Mouse (Mus musculus) retina, postnatal 7 days (tissue): ENCODE measurements at regions not wholly inside any gene's neighbourhood (a gene's known extent, or its start where the extent isn't known, plus 50 kb on each side); places are given as distances from the start of the nearest gene placed in this dataset.
"Not testable (repeated sequence)": the region's sequence is repeated elsewhere in the genome, so short reads cannot be mapped to it uniquely, and the experiment has no call there.

Experiments used
- DNase-seq: peaks from one replicate; pipeline ENCODE4 v3.0.0-alpha.2; 2012; ENCODE audit warnings: low read depth, low spot score

DNA sequence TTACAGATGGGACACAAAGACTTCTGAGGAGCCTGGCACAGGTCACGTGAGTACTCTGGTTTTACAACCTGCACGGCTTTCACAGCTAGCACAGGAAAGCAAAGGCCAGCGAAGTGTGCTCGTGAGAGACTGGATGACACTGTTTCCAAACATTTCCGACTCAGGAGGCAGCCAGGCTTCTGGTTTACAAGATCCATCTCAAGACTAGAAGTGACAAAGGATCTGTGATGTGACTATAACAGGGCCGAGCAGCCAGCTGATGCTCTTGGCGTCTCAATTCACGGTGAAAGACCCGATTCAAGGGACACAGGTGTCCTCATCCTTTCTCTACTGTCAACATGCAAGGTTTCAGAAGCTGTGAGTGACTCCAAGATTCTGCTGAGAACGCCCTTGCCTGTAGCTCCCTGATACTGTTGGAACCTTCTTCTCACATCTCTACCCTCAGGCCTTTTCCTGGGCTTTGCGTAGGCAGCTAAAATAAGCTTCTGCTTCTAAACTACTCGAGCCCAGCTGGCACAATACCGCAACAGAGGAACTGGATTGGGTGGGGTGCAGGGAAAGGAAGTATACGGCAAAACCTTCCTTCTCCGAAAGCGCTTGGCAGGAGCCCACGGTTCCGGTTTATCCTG is 300.3 kb downstream of the Abcc12 start:
- DNase-seq, result no peak

GRCm38 (mm10) chr8:86275699-86276098 is 304.8 kb downstream of the Abcc12 start:
- no peak for DNase-seq

GRCm38 (mm10) chr8:86273811-86274210 is 306.7 kb downstream of the Abcc12 start:
- no peak for DNase-seq

DNA sequence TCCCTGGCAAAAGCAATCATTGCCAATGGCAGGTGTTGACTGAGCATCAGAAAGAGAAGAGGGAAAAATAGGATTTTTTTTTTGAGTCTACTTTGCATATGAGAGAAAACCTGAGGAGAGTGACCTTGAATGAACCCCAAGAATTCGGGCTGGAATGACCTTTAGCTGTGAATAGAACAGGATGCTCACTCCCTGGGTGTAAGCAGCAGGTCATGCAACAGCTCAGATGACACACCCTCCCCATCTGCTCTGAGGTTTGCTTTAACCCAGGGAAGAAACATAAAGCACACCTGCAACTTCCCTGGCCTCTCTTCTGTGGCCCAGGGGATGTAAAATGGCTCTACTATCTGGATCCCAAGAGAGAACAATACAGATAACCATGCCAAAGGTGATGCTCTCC is 307.9 kb downstream of the Abcc12 start:
- DNase-seq, result no peak

DNA sequence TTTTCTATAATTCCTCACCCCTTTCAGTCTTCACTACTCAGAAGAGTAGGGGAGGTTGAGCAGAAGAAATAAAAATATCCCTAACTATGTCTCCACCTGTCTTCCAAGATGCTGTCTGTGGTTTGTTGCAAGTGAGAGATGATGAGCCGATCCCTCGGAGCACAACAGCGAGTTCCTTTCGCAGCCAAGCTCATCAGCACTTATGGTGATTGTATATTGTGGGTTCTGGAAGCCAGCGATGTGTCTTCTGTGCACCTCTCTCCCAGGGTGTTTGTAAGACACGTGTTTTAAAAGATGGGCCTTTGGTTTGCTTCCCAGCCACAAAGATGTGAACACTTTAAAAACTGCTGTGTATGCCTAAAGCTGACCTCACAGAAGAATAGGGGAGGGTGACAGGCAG is 309.0 kb downstream of the Abcc12 start:
- no peak for DNase-seq

DNA sequence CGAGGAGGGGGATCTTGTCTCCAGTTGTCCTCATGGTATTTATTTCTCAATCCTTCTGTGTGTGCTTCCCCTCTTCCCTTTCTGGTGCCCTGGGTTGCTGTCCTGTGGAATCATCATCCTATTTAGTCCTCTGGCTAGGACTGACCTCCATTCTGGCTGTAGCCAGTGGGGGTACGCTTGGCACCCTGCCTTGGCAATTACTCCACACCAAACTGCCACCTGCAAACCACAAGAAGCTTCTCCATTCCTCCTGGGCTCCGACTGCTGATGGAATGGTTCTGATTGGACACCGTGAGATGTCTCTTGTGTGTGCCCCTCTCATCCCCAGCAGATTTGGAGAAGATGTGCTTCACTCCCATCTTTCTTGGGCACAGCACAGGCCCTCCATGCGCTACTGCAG is 322.5 kb downstream of the Abcc12 start:
- no peak for DNase-seq

GRCm38 (mm10) chr8:86255431-86255830 is 325.1 kb downstream of the Abcc12 start:
- DNase-seq, result no peak

GRCm38 (mm10) chr8:86254680-86255079 is 325.8 kb downstream of the Abcc12 start:
- no peak for DNase-seq

- DNase-seq, result no peak
Measured at GRCm38 (mm10) chr8:86252696-86253355, 327.7 kb downstream of the Abcc12 start.

- no peak for DNase-seq
Measured at GRCm38 (mm10) chr8:86234696-86235095, 345.8 kb downstream of the Abcc12 start.

GRCm38 (mm10) chr8:86231994-86232393 is 348.5 kb downstream of the Abcc12 start:
- DNase-seq, result not testable (repeated sequence)

GRCm38 (mm10) chr8:86224851-86225250 is 355.6 kb downstream of the Abcc12 start:
- DNase-seq, result no peak

- DNase-seq, result no peak
Measured at GRCm38 (mm10) chr8:86222715-86223114, 357.8 kb downstream of the Abcc12 start.

DNA sequence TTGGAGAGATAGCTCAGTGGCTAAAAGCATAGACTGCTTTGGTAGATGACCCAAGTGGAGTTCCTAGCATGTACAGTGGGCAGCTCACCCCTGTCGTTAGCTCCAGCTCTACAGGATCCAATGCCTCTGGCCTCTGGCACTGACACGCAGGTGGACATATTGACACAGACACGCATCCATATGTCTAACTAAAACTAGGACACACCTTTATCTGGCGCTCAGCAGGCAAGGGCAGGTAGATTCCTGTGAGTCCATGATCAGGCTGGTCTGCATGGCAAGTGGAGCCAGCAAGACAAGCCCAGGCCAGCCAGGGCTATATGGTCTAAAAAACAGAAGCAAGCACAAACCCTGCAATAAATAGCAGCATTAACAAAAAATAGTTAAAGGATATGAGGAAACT is 358.3 kb downstream of the Abcc12 start:
- DNase-seq, result no peak

DNA sequence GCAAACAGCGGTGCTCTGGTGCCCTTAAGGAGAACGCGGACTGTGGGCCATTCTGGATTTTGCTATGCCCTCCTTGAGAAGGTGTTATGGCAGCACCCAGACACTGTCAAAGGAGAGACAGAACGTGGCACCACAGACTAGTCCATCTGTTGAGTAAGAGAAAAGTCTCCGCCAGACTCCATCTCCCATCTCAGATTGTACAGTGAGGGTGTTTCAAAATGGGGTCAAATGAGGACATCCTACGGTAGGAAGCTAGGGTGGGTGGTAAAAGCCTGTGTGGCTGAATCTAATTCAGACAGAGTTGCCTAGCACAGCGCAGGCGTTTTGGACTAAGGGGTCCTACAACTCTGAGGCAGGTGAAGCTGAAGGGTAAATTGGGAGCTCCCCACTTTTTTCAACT is 366.1 kb downstream of the Abcc12 start:
- DNase-seq, result no peak

DNA sequence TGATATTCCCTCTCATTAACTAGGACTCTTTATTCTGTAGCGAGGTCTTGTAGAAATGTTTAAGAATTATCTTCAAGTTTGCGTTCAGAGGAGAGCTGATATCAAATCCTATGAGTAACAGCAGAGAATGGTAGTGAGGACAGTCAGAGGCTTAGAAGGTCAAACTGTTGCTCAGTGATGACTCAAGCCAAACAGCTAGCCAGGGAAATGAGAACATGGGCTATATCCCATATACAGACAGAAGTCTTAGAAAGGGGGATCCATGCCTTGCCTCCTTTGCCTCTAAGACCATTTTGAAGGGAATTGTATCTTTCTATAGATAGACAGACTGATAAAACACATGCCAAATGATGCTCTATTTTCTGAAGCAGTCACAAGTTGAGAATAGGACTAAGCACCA is 368.0 kb downstream of the Abcc12 start:
- DNase-seq, result no peak

DNA sequence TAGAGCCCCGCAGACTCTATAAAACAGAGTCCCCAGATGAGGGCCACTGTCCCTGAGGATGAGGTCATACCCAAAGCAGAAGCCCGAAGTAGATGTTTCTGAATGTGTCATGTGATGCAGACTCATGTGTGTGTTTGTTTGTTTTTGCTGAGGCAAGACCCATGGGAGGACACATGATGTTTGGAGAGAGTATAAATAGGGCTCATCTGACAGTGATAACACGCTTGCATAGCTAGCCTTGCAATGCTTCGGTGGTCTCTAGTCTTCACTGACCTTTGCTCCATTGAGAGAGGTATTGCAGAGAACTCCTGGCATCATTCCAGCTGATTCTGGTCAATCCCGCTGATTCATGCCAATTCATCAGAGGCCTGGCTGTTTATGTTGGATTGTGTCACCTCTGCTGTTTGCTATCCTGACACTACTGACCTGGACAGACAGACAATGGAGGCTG is 368.1 kb downstream of the Phkb start:
- DNase-seq, result no peak

DNA sequence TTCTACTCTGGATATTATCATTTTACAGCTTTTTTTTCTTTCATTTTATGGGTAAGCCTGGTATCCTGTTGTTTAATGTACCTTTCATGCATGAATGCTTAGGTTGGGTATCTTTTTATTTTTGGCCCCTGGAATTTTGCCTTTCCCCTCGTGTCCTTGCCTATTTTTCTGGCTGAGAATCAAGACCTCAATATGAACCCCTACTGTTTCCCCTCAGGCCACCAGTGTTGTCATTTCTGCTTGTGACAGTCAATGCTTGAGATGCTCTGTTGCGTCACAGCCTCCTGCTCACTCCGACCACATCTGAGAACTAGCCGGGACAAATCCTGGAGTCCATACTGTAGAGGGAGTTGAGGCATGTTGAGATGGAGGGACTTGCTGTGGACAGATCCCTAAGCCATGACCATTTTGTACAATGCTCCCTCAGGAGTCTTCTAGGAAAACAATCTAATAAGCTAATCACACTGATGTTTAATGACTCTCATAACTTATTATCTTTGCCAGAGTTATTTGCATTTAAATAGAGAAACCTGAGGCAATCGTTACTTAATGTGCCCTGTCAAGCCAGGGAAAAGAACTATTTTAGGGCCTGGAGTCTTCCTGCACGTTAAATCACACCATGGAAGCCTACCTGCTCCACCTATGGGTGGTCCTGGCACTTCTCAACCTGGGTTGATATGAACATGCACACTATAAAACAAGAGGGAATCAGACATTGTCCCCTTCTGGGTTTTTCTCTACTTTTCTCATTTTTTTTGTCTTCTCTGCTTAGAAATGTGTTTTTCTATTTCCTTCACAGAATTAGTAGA is 363.9 kb downstream of the Phkb start:
- DNase-seq, result no peak

DNA sequence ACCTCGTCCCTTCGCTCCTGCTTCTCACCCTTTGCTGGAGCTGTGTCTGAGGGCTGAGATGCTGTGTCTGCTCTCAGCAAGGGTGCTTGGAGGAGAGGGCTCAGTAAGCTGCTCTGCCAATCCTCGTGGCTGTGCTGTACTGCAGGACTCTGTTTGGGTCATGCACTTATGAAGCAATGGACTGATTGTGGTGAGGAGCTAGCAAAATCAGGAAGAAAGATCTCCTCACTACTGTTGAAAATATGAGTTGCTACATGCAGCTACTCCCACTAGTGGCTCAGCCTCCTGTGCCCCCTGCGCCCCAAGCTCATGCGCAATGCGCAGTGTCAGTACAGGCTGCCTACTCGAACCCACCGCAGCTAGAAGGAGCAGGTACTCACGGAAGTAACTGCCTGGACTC is 362.3 kb downstream of the Phkb start:
- DNase-seq, result no peak

DNA sequence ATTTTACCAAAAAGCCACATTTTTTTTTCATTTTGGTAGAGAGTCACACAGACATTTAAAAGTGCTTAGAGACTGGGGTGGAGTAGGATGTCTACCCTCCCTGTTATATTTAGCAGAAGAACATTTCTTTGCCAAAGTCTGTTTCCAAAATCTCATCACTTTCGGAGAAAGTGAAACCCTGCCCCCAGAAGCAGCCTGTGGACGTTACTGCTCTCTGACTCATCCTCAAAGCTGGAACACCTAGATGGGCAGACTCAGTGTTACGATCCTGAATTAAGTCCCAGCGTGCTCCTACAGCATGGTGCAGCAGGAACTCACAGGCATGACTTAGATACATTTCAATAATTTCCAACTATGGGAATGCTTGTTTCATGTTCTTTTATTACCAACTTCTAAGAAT is 361.1 kb downstream of the Phkb start:
- no peak for DNase-seq

DNA sequence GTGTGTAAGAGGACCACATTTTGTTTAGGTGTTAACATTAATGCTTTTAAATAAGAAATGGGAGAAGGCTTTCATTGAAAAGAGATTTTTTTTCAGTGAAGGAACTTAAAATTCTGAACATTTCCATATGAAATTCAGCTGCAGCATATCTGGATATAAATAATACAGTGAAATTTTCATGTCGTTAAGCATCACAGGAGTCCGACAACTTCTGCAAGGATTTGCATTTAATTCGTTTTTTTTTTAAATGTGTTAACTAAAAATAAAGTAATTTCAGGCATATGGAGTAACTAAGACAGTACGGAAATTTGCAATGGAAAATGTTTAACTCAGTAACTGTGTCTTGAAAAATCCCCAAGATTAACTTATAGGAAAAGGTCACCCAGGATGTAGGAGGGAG is 351.5 kb downstream of the Phkb start:
- DNase-seq, result no peak

DNA sequence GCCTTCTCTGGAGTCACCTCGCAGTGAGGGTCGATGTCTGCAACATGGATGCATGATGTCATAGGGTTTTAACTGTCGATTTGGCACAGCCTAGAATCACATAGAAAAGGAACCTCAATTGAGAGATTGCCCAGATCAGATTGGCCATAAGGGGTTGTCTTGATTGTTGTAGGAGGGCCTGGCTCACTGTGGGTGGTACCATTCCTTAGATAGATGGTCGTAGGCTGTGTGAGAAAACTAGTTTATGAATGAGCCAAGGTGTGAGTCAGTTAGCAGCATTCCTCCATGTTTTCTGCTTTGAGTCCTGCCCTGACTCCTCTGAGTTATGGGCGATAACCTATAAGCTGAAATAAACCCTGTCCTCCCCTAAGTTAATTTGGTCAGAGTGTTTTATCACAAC is 343.9 kb downstream of the Phkb start:
- DNase-seq, result no peak

GRCm38 (mm10) chr8:86180793-86181192 is 340.0 kb downstream of the Phkb start:
- DNase-seq, result no peak
